8 mouse cellular contexts compared by ENCODE assay signal in the genomic region with DNA sequence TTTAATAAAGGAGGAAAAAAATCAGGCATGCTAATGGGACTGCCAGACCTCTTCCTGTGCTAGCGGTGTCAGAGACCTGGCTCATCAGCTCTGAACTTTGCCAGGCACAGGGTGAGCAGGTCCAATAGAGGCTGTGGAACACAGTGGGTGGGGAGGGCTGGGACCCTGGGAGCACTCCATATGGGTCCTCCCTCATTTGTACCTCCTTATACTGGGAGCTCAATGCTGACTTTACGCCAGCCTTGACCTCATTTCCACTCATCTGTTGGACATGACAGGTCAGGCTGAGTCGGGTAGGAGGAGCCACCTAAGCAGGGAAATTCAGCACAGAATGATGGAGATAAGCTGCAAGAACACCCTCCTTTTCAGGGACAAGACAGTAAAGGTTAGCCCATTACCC. TPM values are rescaled to one million over a fixed set of nuclear protein-coding genes. Genes with fewer than 3 reads are reported as not detected.
A peak's percentile ranks its signal among the peaks of the same experiment; 100 is the strongest.
DNase-seq lines count a peak whose midpoint lies in the region; ATAC-seq and TF ChIP-seq lines count a peak whose summit lies in the region.

No protein-coding gene starts in this region.

- H3K27ac ChIP-seq in heart, embryonic 13.5 days (replicated peaks): peak overlapping the region; percentile 90
- H3K27ac ChIP-seq in forebrain, embryonic 10.5 days: peak overlapping the region; percentile 91
- peak overlapping the region; percentile 96 for H3K27ac ChIP-seq in limb, embryonic 15.5 days

- H3K9ac ChIP-seq in heart, embryonic 13.5 days: peak overlapping the region; percentile 55; the same call in 1 of the 2 replicates
- H3K9ac ChIP-seq in limb, embryonic 15.5 days: no peak overlapping the region

- no peak for TF ChIP-seq CTCF in G1E (IDR thresholded peaks at IDR 0.05; ENCODE audit: low read depth, low read length)

- H3K4me1 ChIP-seq in heart, embryonic 13.5 days: peaks cover 26% of the 10 kb centered on the region
- H3K4me1 ChIP-seq in G1E (ENCODE audit: insufficient read depth, low read depth, low read length): peaks cover 76% of the 10 kb centered on the region
- H3K4me1 ChIP-seq in forebrain, embryonic 10.5 days: peaks cover 32% of the 10 kb centered on the region
- H3K4me1 ChIP-seq in limb, embryonic 15.5 days: peaks cover 38% of the 10 kb centered on the region

- peak overlapping the region; percentile 98; the same call in 1 of the 2 replicates for H3K4me2 ChIP-seq in heart, embryonic 13.5 days
- H3K4me2 ChIP-seq in limb, embryonic 15.5 days: no peak overlapping the region; the same call in 1 of the 2 replicates

- intact Hi-C loops in heart, postnatal 10 days (cut with DNase I): loop anchor here (2.0 kb wide), 1 partner anchor 15 kb away; the partner anchor contains the start of gene Cd81

- DNase-seq in heart, postnatal 10 days: no peak
- no peak for DNase-seq in G1E (ENCODE audit: low spot score)
- no peak for DNase-seq in forebrain, embryonic 10.5 days (ENCODE audit: extremely low spot score, low spot score)
- no peak for DNase-seq in thymus, postnatal 4 days
- no peak for DNase-seq in thymus, postnatal 14 days
- DNase-seq in thymus, postnatal 25 days: no peak

- whole genome bisulfite sequencing in heart, embryonic 13.5 days: 88% methylated on average over 3 of the region's 3 CpGs
- 88% methylated on average over 3 of the region's 3 CpGs for WGBS in forebrain, embryonic 10.5 days
- WGBS in limb, embryonic 15.5 days: 81% methylated on average over 3 of the region's 3 CpGs

- H3K4me3 ChIP-seq in heart, embryonic 13.5 days: no peak overlapping the region
- H3K4me3 ChIP-seq in G1E (ENCODE audit: low read depth, low read length): peak overlapping the region; percentile 75
- H3K4me3 ChIP-seq in forebrain, embryonic 10.5 days: peak overlapping the region; percentile 72
- H3K4me3 ChIP-seq in limb, embryonic 15.5 days: no peak overlapping the region

- no peaks in the 10 kb centered on the region for H3K27me3 ChIP-seq in heart, embryonic 13.5 days (replicated peaks)
- H3K27me3 ChIP-seq in G1E (ENCODE audit: insufficient read depth, low read length): peaks cover 7% of the 10 kb centered on the region
- no peaks in the 10 kb centered on the region for H3K27me3 ChIP-seq in forebrain, embryonic 10.5 days (ENCODE audit: poor library complexity, severe bottlenecking)
- no peaks in the 10 kb centered on the region for H3K27me3 ChIP-seq in limb, embryonic 15.5 days

- no peak for ATAC-seq in heart, embryonic 13.5 days (ENCODE audit: extremely low read depth, insufficient number of reproducible peaks, low FRiP score, low TSS enrichment)
- ATAC-seq in G1E (ENCODE audit: extremely low read depth, insufficient number of reproducible peaks, low FRiP score, poor library complexity, severe bottlenecking): no peak
- no peak for ATAC-seq in limb, embryonic 15.5 days (ENCODE audit: insufficient number of reproducible peaks, low FRiP score, low TSS enrichment, low read depth)

- H3K9me3 ChIP-seq in heart, embryonic 13.5 days: no peaks in the 10 kb centered on the region
- no peaks in the 10 kb centered on the region for H3K9me3 ChIP-seq in G1E (replicated peaks)
- H3K9me3 ChIP-seq in forebrain, embryonic 10.5 days: no peaks in the 10 kb centered on the region
- H3K9me3 ChIP-seq in limb, embryonic 15.5 days: no peaks in the 10 kb centered on the region

- H3K36me3 ChIP-seq in heart, embryonic 13.5 days: peaks cover 69% of the 10 kb centered on the region
- H3K36me3 ChIP-seq in G1E (replicated peaks): peaks cover 88% of the 10 kb centered on the region
- peaks cover 72% of the 10 kb centered on the region for H3K36me3 ChIP-seq in forebrain, embryonic 10.5 days (replicated peaks)
- peaks cover 71% of the 10 kb centered on the region for H3K36me3 ChIP-seq in limb, embryonic 15.5 days

RNA-seq across cellular contexts. Expression of gene Tssc4, which starts 1.2 kb away (rescaled TPM):
- 58.2 and 60.7 TPM in 2 replicates for polyA plus RNA-seq in heart, embryonic 13.5 days (2015; fragmentation: Nextera tagmentation; extraction: Ambion mirVana)
- 10 to 100 TPM; 24.9 to 26.3 TPM for total RNA-seq in heart, postnatal 10 days (2021)
- total RNA-seq in G1E (2014; fragmentation: Nextera tagmentation) (13.4 and 18.8 TPM in 2 replicates), G1E (2017) (25.0 and 36.3 TPM in 2 replicates)
- 207 and 271 TPM in 2 replicates for polyA plus RNA-seq in G1E (2012)
- 131 and 132 TPM in 2 replicates for polyA plus RNA-seq in forebrain, embryonic 10.5 days (2016; fragmentation: Nextera tagmentation; extraction: Ambion mirVana)
- 97.1 and 98.8 TPM in 2 replicates for polyA plus RNA-seq in limb, embryonic 15.5 days (2015; fragmentation: Nextera tagmentation; extraction: Ambion mirVana)

RNA-seq across cellular contexts. Expression of gene Cd81, which starts 15.4 kb away (rescaled TPM):
- 750 and 845 TPM in 2 replicates for polyA plus RNA-seq in heart, embryonic 13.5 days (2015; fragmentation: Nextera tagmentation; extraction: Ambion mirVana)
- 100 to 1,000 TPM; 630 to 639 TPM for total RNA-seq in heart, postnatal 10 days (2021)
- total RNA-seq in G1E (2014; fragmentation: Nextera tagmentation) (166 and 192 TPM in 2 replicates), G1E (2017) (185 and 191 TPM in 2 replicates)
- 152 and 187 TPM in 2 replicates for polyA plus RNA-seq in G1E (2012)
- 225 and 250 TPM in 2 replicates for polyA plus RNA-seq in forebrain, embryonic 10.5 days (2016; fragmentation: Nextera tagmentation; extraction: Ambion mirVana)
- 692 and 762 TPM in 2 replicates for polyA plus RNA-seq in limb, embryonic 15.5 days (2015; fragmentation: Nextera tagmentation; extraction: Ambion mirVana)

RNA-seq across cellular contexts. Expression of gene Trpm5, which starts 26.5 kb away (rescaled TPM):
- polyA plus RNA-seq in heart, embryonic 13.5 days (2015; fragmentation: Nextera tagmentation; extraction: Ambion mirVana): 3.5 and 4.4 TPM in 2 replicates
- total RNA-seq in heart, postnatal 10 days (2021): under 1 TPM; 0.43 to 0.62 TPM
- total RNA-seq in G1E (2014; fragmentation: Nextera tagmentation) (not detected in 2 replicates), G1E (2017) (0.12 and 0.33 TPM in 2 replicates)
- polyA plus RNA-seq in G1E (2012): not detected in 2 replicates
- 0.36 and 0.90 TPM in 2 replicates for polyA plus RNA-seq in forebrain, embryonic 10.5 days (2016; fragmentation: Nextera tagmentation; extraction: Ambion mirVana)
- 22.1 and 22.8 TPM in 2 replicates for polyA plus RNA-seq in limb, embryonic 15.5 days (2015; fragmentation: Nextera tagmentation; extraction: Ambion mirVana)

RNA-seq across cellular contexts. Expression of gene Kcnq1, which starts 38.3 kb away (rescaled TPM):
- polyA plus RNA-seq in heart, embryonic 13.5 days (2015; fragmentation: Nextera tagmentation; extraction: Ambion mirVana): 15.0 and 15.6 TPM in 2 replicates
- 10 to 100 TPM; 40.9 to 42.0 TPM for total RNA-seq in heart, postnatal 10 days (2021)
- total RNA-seq in G1E (2014; fragmentation: Nextera tagmentation) (not detected in 2 replicates), G1E (2017) (0.12 TPM in 1 of 2 replicates, not detected in the other)
- not detected in 2 replicates for polyA plus RNA-seq in G1E (2012)
- 0.92 and 1.3 TPM in 2 replicates for polyA plus RNA-seq in forebrain, embryonic 10.5 days (2016; fragmentation: Nextera tagmentation; extraction: Ambion mirVana)
- polyA plus RNA-seq in limb, embryonic 15.5 days (2015; fragmentation: Nextera tagmentation; extraction: Ambion mirVana): 1.1 and 2.1 TPM in 2 replicates

Comparison
In these comparisons a context has a peak if more than half of its experiments do, and no peak if none do; other contexts are left out.
1. H3K4me3 ChIP-seq: peak in G1E (single experiment) and forebrain, embryonic 10.5 days (single experiment); none in heart, embryonic 13.5 days (single experiment) and limb, embryonic 15.5 days (single experiment).
2. Peak in every context shown above with its lines, with median percentiles within 50 percentile points of each other: H3K27ac ChIP-seq.